Mouse (Mus musculus) megakaryocyte progenitor cell, adult 5-6 weeks (primary cell): ENCODE data around the gene Gm10234. TPM values are rescaled to one million over a fixed set of nuclear protein-coding genes. Genes with fewer than 3 reads are reported as not detected.

Experiments used
- ATAC-seq: replicated peaks from 2 replicates; pipeline ENCODE4 v1.8.0; 2016; ENCODE audit warnings: mild to moderate bottlenecking, moderate TSS enrichment, inconsistent platforms; ENCODE audit not compliant: poor library complexity
- total RNA-seq, 2 experiments: library from RNA; stranded (forward) in 1 of 2; stranded (reverse) in 1 of 2; fragments of 157-497, 149-512 nt in 1 of 2; fragments of 200-1000 nt in 1 of 2; gene quantifications; 2 replicates each; pipeline versions ENCODE4 v1.2.3 to v1.2.4; 2015 to 2017

Gm10234 gene
- total RNA-seq (2015) = not detected in 2 replicates
- not detected in 2 replicates for total RNA-seq (2017)

- ATAC-seq = no peak
These were observed at the start of gene Gm10234 for GRCm38 (mm10) chr6:95321812-95322211. Gm10234 (plus strand) TSS chr6:95322112.

- ATAC-seq = no peak
These were observed 44.3 kb upstream of the Gm10234 start for GRCm38 (mm10) chr6:95277633-95278032.

DNA sequence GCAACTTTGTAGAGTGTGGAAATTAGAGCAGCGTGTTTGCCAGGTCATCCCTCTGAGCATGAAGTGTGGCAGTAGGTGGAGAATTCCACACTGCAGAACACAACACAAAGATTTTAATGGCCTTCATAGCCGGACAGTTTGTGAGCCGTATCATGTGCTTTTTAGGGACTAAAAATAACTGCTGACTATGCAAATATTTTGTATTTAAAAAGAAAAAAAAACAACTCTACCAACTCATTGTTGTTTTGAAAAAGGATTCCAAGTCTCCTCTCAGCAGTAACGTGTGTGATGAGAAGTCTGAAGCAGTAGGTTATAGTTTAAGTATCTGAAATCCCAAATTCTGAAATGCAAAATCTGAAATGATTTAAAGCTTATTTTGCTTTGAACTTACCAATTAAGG lies 25.9 kb upstream of the Gm10234 start:
- ATAC-seq = no peak

GRCm38 (mm10) chr6:95298387-95298786 lies 23.5 kb upstream of the Gm10234 start:
- ATAC-seq = no peak

GRCm38 (mm10) chr6:95300658-95301057 lies 21.3 kb upstream of the Gm10234 start:
- ATAC-seq = no peak

- no peak for ATAC-seq
These were observed 9.3 kb downstream of the Gm10234 start for GRCm38 (mm10) chr6:95331191-95331590.

- peak; percentile 99 for ATAC-seq
These were observed 12.9 kb downstream of the Gm10234 start for GRCm38 (mm10) chr6:95334781-95335180.

DNA sequence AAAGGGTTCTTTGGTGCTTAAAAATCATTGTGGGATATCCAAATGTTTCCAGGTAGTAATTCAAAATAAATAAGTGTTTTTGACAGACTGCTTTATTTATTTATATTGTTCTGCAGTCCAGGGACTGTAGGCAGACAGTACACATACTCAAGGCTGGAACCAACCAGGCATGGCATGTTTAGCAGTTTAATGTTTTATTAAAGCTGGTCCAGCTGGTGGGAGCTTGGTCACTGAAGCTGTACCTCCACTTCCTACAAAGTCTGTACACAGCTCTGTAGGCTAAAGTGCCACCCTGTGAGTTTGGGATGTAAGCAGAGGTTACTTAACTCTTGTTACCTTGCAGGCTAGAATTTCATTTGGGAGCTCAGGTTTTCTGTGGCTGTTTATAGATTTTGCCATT lies 27.5 kb downstream of the Gm10234 start:
- ATAC-seq = no peak

GRCm38 (mm10) chr6:95353043-95353442 lies 31.1 kb downstream of the Gm10234 start:
- ATAC-seq = no peak

DNA sequence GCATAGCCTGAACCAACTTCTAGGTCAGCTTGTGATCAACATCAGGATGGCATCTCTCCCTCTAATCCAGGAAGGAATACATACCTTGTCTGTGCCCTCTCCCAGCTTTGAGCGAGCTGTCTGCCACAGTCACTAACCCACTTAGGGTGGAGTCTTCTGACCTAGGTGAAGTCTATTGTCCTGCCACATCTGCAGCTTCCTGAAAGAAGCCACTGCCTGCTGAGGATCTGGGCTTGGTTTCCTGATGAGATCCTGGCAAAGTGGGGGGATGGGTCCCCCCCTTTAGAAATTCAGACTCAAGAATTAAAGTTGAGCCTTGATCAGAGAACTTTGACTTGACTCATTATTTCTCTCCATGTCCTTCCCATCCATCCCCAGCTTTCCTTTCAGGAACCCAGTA lies 32.0 kb downstream of the Gm10234 start:
- no peak for ATAC-seq

DNA sequence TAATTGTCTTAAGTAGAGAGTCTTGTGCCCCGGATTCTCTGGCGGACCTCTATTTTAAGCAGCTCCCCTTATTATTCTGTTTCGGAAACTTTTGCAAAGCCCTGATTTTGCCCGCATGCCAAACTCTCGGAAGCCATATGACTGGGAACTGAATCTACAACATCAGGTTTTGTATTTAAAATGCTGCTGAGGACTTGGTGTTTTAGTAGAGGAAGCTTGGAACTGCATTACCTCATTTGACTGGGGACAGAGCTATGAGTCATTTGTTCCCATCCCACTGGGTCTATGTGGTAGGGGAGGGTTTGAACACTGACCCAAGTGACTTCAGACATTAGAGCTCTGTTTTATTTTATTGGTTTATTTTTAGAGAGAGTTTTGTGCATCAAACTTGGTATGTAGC lies 38.2 kb downstream of the Gm10234 start:
- no peak for ATAC-seq

- no peak for ATAC-seq
These were observed 40.8 kb downstream of the Gm10234 start for GRCm38 (mm10) chr6:95362707-95363106.

DNA sequence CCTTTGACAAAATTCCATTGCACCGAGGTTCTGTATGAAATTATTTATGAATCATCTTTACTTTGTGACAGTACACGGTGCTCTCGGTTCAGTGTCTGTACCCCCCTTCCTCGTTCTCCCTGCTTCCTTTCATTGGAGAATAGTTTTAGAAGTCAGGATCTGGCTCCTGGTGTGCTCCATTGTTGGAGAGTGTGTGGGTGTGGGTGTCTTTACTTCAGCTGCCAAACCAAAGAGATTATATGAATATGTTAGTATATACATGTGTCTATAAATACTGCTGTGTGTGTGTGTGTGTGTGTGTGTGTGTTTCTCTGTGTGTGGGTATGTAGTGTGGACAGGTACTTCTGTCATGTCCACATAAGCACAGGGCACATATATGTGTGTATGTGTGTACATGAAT lies 49.9 kb downstream of the Gm10234 start:
- ATAC-seq = no peak

Other genes starting within 250 kb of the Gm10234 start
- 6.3 and 10.0 TPM in 2 replicates for gene Kbtbd8, start 204.9 kb upstream of the Gm10234 start, total RNA-seq (2015)
- gene Kbtbd8, start 204.9 kb upstream of the Gm10234 start, total RNA-seq (2017) = 10.1 and 13.9 TPM in 2 replicates